Mouse (Mus musculus): ENCODE measurements around the gene Olfr1323. TPM values are rescaled to one million over a fixed set of nuclear protein-coding genes. Genes with fewer than 3 reads are reported as not detected.

The Olfr1323 gene
- not detected for total RNA-seq (2021)
- long read RNA-seq, experiment 1, result 0 reads
- long read RNA-seq, experiment 2, result 0 reads

GRCm38 (mm10) chrX:50019259-50019658 is at the start of gene Olfr1323:
Gene Olfr1323, minus strand, starts transcription at chrX:50019359.
- DNase-seq (ENCODE audit: low spot score in 2 of 2), result no peak

- DNase-seq (ENCODE audit: low spot score in 2 of 2), result no peak
Observed at GRCm38 (mm10) chrX:50012242-50012641, 6.9 kb downstream of the Olfr1323 start.

Other genes with a start within 250 kb of the Olfr1323 start
- gene Igsf1, start 221.6 kb downstream of the Olfr1323 start, total RNA-seq (2021), result 100 to 1,000 TPM; 124 to 131 TPM
- gene Olfr1322, start 127.9 kb downstream of the Olfr1323 start, total RNA-seq (2021), result not detected